Mouse (Mus musculus): ENCODE results near the gene Nr2c2.

DNA sequence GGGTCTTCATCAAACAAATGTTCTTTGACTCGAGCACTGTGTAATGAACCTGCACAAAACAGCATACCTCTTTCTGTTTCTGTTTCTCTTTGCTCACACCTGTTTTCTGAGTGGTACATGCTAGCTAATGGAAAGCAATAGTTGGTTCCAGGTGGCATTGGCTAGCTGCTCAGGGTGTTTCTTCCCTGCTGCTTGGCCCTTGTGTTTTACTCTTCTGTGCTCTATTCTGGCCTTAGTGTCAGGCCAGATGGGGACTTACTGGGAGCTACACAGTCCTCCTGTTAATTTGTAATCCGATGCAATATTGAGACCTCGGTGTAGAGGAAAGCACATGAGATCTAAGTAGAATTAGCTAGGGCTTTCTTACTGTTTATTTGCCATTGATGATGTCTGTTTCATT lies 67.6 kb downstream of the Nr2c2 start:
- no peak for TF ChIP-seq CTCF (conservative IDR thresholded peaks at IDR 0.05 in 1 of 2, IDR thresholded peaks at IDR 0.05 in 1 of 2; ENCODE audit: low read depth in 2 of 2, low read length in 2 of 2)
- TF ChIP-seq NELFE (IDR thresholded peaks at IDR 0.05; ENCODE audit: low read depth, low read length): no peak
- TF ChIP-seq EP300 (IDR thresholded peaks at IDR 0.05; ENCODE audit: low read length): no peak
- no peak for TF ChIP-seq MAFK (IDR thresholded peaks at IDR 0.05; ENCODE audit: insufficient replicate concordance, low read length)
- TF ChIP-seq POLR2AphosphoS2 (IDR thresholded peaks at IDR 0.05; ENCODE audit: low read depth, low read length): no peak
- no peak for TF ChIP-seq MAX (IDR thresholded peaks at IDR 0.05; ENCODE audit: low read length)
- no peak for TF ChIP-seq ZC3H11A (IDR thresholded peaks at IDR 0.05; ENCODE audit: low read depth, low read length)
- TF ChIP-seq CHD2 (IDR thresholded peaks at IDR 0.05; ENCODE audit: low read length): no peak
- no peak for TF ChIP-seq POLR2A (IDR thresholded peaks at IDR 0.05; ENCODE audit: low read depth, low read length)
- no peak for TF ChIP-seq TCF12 (IDR thresholded peaks at IDR 0.05; ENCODE audit: low read depth, low read length)
- TF ChIP-seq E2F4 (IDR thresholded peaks at IDR 0.05; ENCODE audit: insufficient replicate concordance, low read depth, low read length): no peak
- TF ChIP-seq SMC3 (IDR thresholded peaks at IDR 0.05; ENCODE audit: low read depth, low read length): no peak
- no peak for TF ChIP-seq MYC (IDR thresholded peaks at IDR 0.05; ENCODE audit: low read depth, low read length)
